Mouse (Mus musculus) midbrain, postnatal 0 days (tissue): ENCODE measurements at regions not wholly inside any gene's neighbourhood (a gene's known extent, or its start where the extent isn't known, plus 50 kb on each side); places are given as distances from the start of the nearest gene placed in this dataset.

Experiments used
- ATAC-seq: fragments of 200-750 bp; cut with Nextera tagmentation; 2 replicates; pipeline ENCODE4 v1.8.0; 2017; ENCODE audit warnings: moderate number of reproducible peaks, mild to moderate bottlenecking, moderate TSS enrichment, moderate library complexity; ENCODE audit not compliant: low FRiP score
- DNase-seq: peaks from one replicate; pipeline ENCODE4 v3.0.0-alpha.2; 2015; ENCODE audit warnings: low spot score
- H3K27ac ChIP-seq: fragments of 300-500 bp; sonication (generic); 2 replicates; pipeline ENCODE4 v1.5.1; 2014; ENCODE audit warnings: low read depth, mild to moderate bottlenecking, low read length, mixed read lengths
- H3K27me3 ChIP-seq: fragments of 300-500 bp; sonication (generic); 2 replicates; pipeline ENCODE4 v1.6.1; 2014; ENCODE audit warnings: low read length, control low read depth, mixed read lengths; ENCODE audit not compliant: insufficient read depth
- H3K36me3 ChIP-seq: fragments of 300-500 bp; sonication (generic); 2 replicates; pipeline ENCODE4 v1.6.1; 2014; ENCODE audit warnings: low read length, control low read depth, mixed read lengths; ENCODE audit not compliant: insufficient read depth
- H3K4me1 ChIP-seq: fragments of 300-500 bp; sonication (generic); 2 replicates; pipeline ENCODE4 v1.6.1; 2014; ENCODE audit warnings: mild to moderate bottlenecking, control low read depth, antibody characterized with exemption, low read length, mixed read lengths; ENCODE audit not compliant: insufficient read depth
- H3K4me2 ChIP-seq: fragments of 300-500 bp; sonication (generic); 2 replicates; pipeline ENCODE4 v1.6.1; 2014; ENCODE audit warnings: low read depth, mild to moderate bottlenecking, low read length, mixed read lengths; ENCODE audit not compliant: poor library complexity, severe bottlenecking
- H3K4me3 ChIP-seq: fragments of 300-500 bp; sonication (generic); 2 replicates; pipeline ENCODE4 v1.5.1; 2014; ENCODE audit warnings: low read depth, mild to moderate bottlenecking, low read length, moderate library complexity
- H3K9ac ChIP-seq: fragments of 300-500 bp; sonication (generic); replicated peaks from 2 replicates; pipeline ENCODE4 v1.6.1; 2014; ENCODE audit warnings: mild to moderate bottlenecking, low read length, moderate library complexity, mixed read lengths; ENCODE audit not compliant: poor library complexity, severe bottlenecking
- H3K9me3 ChIP-seq: fragments of 300-500 bp; sonication (generic); 2 replicates; pipeline ENCODE4 v1.6.1; 2016; ENCODE audit warnings: low read length, control low read depth
- CTCF ChIP-seq: IDR thresholded peaks from 2 replicates; pipeline ENCODE4 v1.5.1; 2016; ENCODE audit warnings: antibody characterized with exemption, mild to moderate bottlenecking
- WGBS: fragments of 180-500 bp; shearing (Covaris S2); extraction: QIAGEN DNeasy Blood & Tissue Kit; methylation state at CpG from one replicate; pipeline ENCODE4 v1.1.7; 2014; 5-methylcytosine and 5-hydroxymethylcytosine counted together

- Histone ChIP-seq H3K4me3 (no peak overlapping the region), H3K9ac (no peak overlapping the region), H3K36me3 (no peaks in the 10 kb centered on the region), H3K4me1 (no peaks in the 10 kb centered on the region), H3K4me2 (no peak overlapping the region), H3K27me3 (no peaks in the 10 kb centered on the region), H3K9me3 (no peaks in the 10 kb centered on the region), H3K27ac (no peak overlapping the region)
- ATAC-seq (no peak), DNase-seq (no peak)
- 65% methylated on average over 5 of the region's 5 CpGs for WGBS
- no peak for TF ChIP-seq CTCF
These were observed 1911.3 kb downstream of the Cntnap5b start for GRCm38 (mm10) chr1:101683772-101684434.

GRCm38 (mm10) chr1:101684983-101685382 lies 1912.4 kb downstream of the Cntnap5b start:
- Histone ChIP-seq H3K27me3 (no peaks in the 10 kb centered on the region), H3K4me2 (no peak overlapping the region), H3K9ac (no peak overlapping the region), H3K9me3 (no peaks in the 10 kb centered on the region), H3K36me3 (no peaks in the 10 kb centered on the region), H3K27ac (no peak overlapping the region), H3K4me3 (no peak overlapping the region), H3K4me1 (no peaks in the 10 kb centered on the region)
- DNase-seq = no peak
- no peak for ATAC-seq
- no peak for TF ChIP-seq CTCF
